Mouse (Mus musculus): ENCODE measurements around the gene Wsb1. TPM values are rescaled to one million over a fixed set of nuclear protein-coding genes. Genes with fewer than 3 reads are reported as not detected.
A peak's percentile ranks its signal among the peaks of the same experiment; 100 is the strongest.
"Not testable (repeated sequence)": the region's sequence is repeated elsewhere in the genome, so short reads cannot be mapped to it uniquely, and the experiment has no call there.

Gene Wsb1
- polyA plus RNA-seq, 1 experiment from 2014 or later: 38.0 TPM

DNA sequence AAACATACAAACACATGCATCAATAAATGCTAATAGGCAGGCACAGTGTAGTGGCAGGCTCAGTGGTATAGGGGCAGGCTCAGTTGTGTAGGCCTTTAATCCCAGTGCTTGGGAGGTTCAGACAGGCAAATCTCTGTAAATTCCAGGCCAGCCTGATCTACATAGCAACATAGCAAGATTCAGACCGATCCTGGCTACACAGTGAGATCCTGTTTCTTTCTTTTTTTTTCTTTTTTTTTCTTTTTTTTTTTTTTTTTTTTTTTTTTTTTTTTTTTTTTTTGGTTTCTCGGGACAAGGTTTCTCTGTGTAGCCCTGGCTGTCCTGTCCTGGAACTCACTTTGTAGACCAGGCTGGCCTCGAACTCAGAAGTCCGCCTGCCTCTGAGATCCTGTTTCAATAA lies 5.7 kb upstream of the Wsb1 start:
- H3K4me2 ChIP-seq; H3K27me3 ChIP-seq; DNase-seq; H3K27ac ChIP-seq; H3K4me3 ChIP-seq (replicated peaks); H3K9me3 ChIP-seq (replicated peaks); H3K9ac ChIP-seq; H3K36me3 ChIP-seq; ATAC-seq (ENCODE audit: low read depth): not testable (repeated sequence)
- WGBS (ENCODE audit: insufficient replicate concordance): 67% methylated on average over 4 of the region's 4 CpGs
- peaks cover 17% of the 10 kb centered on the region for H3K4me1 ChIP-seq (replicated peaks)

DNA sequence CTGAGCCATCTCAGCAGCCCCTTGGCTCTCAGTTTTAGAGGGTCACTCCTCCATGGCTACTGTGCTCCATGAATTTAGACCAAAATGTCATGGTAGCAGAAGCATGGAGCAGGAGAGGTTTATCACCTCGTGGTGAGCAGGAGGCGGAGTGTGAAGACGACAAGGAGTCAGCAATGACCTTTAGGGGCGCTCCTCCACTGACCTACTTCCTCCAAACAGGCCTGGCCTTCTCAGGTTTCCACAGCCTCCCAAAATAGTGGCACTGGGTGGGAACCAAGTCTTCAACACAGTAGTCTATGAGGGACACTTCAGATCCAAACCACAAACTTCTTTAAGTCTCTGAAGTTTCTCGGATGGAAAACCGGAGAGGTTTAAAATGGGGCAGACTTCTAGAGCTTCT lies 4.3 kb upstream of the Wsb1 start:
- Histone ChIP-seq H3K27me3 (no peaks in the 10 kb centered on the region), H3K4me3 (replicated peaks) (no peak overlapping the region), H3K27ac (no peak overlapping the region), H3K36me3 (no peaks in the 10 kb centered on the region), H3K9ac (no peak overlapping the region), H3K9me3 (replicated peaks) (no peaks in the 10 kb centered on the region), H3K4me2 (no peak overlapping the region), H3K4me1 (replicated peaks) (peaks cover 22% of the 10 kb centered on the region)
- WGBS (ENCODE audit: insufficient replicate concordance): 63% methylated on average over 6 of the region's 6 CpGs
- no peak for DNase-seq
- no peak for ATAC-seq (ENCODE audit: low read depth)

DNA sequence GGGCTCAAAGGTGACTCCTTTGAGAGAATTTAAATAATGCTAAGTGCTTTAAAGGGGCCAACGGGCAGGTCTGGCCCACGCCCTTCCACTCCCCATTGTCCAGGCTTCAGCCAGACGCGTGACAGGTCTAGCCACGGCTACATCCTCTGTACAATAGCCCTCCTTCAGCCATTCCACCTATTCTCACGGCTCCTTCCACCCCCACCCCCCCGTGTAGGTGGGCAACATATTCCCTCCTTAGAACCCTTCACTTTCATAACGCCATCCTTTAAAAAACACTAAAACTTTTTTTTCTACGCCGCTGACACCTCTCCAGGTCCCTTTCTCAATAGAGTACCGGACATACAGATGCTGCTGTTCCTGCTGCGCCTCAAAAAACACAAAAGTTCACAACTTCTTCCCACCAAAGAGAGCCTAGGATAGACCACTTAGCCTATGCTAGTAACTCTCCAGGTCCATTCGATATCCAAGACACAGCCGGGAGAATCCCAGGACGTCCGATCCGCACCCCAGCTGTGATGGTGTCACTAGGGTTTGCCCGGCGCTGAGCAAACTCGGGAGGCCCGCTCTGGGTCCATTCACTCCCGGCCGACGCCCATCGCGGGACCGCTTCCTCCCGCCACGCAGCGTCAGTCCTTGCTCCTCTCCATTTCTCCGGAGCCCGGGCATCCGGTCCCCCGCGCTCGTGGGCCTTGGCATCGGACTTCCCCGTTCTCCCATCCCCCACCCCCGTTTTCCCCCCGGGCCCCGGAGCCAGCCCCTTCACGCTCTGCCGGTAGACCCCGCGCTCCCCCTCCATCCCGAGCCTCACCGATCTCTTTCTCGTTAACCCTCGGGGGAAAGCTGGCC lies 705 bp downstream of the Wsb1 start:
- peaks cover 24% of the 10 kb centered on the region for H3K36me3 ChIP-seq
- peak overlapping the region; percentile 89 for H3K4me2 ChIP-seq
- H3K27me3 ChIP-seq: no peaks in the 10 kb centered on the region
- H3K9me3 ChIP-seq (replicated peaks): no peaks in the 10 kb centered on the region
- ATAC-seq (ENCODE audit: low read depth) (peak; percentile 81), DNase-seq (peak; percentile 46)
- under 1% methylated on average over 49 of the region's 49 CpGs for WGBS (ENCODE audit: insufficient replicate concordance)
- H3K4me3 ChIP-seq (replicated peaks): peak overlapping the region; percentile 94
- H3K27ac ChIP-seq: peak overlapping the region; percentile 90
- H3K9ac ChIP-seq: peak overlapping the region; percentile 96
- peaks cover 44% of the 10 kb centered on the region for H3K4me1 ChIP-seq (replicated peaks)

DNA sequence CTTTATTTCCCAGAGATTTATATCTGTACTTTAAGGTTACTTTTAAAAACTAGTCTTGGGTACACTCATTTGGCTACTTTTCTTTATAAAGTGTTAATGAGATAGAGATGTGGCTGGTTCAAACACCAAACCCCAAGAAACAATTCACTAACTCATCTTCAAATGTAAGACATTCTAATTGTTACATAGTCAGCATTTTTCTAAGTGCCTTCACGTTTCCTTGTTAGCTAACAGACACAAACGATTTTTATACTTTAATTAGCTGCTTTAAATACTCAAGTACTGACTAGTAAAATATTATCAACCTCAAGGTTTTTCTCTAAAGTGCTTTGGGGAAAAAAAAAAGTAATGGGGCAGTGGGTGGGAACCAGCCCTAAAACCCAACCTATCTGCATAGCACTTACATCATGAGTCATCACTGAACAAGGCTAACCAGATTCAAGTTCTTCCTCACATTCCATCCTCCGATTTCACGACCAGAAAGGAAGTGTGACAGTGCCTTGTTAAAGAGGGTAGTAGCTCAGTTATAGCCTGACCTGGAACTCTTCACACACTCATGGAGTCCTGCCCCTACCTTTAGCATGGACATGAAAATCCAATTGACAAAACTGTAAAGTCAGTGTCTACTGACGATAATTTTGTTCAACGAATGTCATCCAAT lies 1.5 kb downstream of the Wsb1 start:
- H3K36me3 ChIP-seq: peaks cover 29% of the 10 kb centered on the region
- H3K4me2 ChIP-seq: peak overlapping the region; percentile 89
- ATAC-seq (ENCODE audit: low read depth): no peak
- 15% methylated on average over 6 of the region's 6 CpGs for WGBS (ENCODE audit: insufficient replicate concordance)
- no peaks in the 10 kb centered on the region for H3K27me3 ChIP-seq
- peak overlapping the region; percentile 90 for H3K27ac ChIP-seq
- H3K9me3 ChIP-seq (replicated peaks): no peaks in the 10 kb centered on the region
- peak overlapping the region; percentile 94 for H3K4me3 ChIP-seq (replicated peaks)
- DNase-seq: no peak
- peak overlapping the region; percentile 96 for H3K9ac ChIP-seq
- peaks cover 41% of the 10 kb centered on the region for H3K4me1 ChIP-seq (replicated peaks)

DNA sequence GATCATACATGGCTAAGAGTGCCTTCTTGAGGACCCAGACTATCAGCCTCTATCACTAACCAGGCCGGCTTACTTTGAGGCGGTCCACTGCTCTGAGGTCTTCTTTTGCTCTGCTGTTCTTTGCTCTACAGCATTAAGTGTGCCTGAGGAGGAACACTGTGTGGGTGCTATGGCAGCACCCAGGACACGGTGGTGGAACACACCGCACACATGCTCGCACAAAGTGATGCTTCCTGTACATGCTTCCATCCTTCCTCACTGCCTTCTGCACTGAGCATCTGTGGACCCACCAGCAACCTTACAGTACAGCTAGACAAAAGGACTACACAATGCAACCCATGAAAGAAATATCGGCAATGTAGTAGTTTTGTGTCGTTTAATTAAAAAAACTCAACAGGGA lies 15.4 kb downstream of the Wsb1 start:
- peaks cover 54% of the 10 kb centered on the region for H3K36me3 ChIP-seq
- DNase-seq (no peak), ATAC-seq (ENCODE audit: low read depth) (no peak)
- WGBS (ENCODE audit: insufficient replicate concordance): 92% methylated on average over 7 of the region's 7 CpGs
- H3K4me3 ChIP-seq (replicated peaks): no peak overlapping the region
- no peaks in the 10 kb centered on the region for H3K4me1 ChIP-seq (replicated peaks)
- H3K9me3 ChIP-seq (replicated peaks): no peaks in the 10 kb centered on the region
- no peak overlapping the region for H3K27ac ChIP-seq
- H3K4me2 ChIP-seq: no peak overlapping the region
- H3K27me3 ChIP-seq: no peaks in the 10 kb centered on the region
- H3K9ac ChIP-seq: no peak overlapping the region

DNA sequence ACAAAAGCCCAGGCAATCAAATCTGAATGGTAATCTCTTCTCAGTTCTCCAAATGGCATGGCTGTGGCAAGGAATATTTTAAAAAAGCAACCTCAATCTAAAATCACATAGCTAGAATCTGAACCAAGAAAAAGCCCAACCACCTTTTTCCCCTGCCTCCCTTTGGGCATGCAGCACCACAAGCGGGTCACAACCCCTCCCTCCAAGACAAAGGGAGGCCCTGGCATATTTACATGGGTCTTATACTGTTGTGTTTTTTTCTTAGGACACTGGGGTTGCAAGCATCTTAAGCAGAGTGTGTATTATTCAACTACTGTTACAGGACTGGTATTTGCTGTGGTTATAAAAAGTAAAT lies 16.1 kb downstream of the Wsb1 start:
- Histone ChIP-seq H3K36me3 (peaks cover 50% of the 10 kb centered on the region), H3K27me3 (no peaks in the 10 kb centered on the region), H3K9ac (no peak overlapping the region), H3K4me3 (replicated peaks) (no peak overlapping the region), H3K27ac (no peak overlapping the region), H3K4me1 (replicated peaks) (no peaks in the 10 kb centered on the region), H3K4me2 (no peak overlapping the region), H3K9me3 (replicated peaks) (no peaks in the 10 kb centered on the region)
- ATAC-seq (ENCODE audit: low read depth) (no peak), DNase-seq (no peak)
- 61% methylated on average over 1 of the region's 1 CpGs for WGBS (ENCODE audit: insufficient replicate concordance)

DNA sequence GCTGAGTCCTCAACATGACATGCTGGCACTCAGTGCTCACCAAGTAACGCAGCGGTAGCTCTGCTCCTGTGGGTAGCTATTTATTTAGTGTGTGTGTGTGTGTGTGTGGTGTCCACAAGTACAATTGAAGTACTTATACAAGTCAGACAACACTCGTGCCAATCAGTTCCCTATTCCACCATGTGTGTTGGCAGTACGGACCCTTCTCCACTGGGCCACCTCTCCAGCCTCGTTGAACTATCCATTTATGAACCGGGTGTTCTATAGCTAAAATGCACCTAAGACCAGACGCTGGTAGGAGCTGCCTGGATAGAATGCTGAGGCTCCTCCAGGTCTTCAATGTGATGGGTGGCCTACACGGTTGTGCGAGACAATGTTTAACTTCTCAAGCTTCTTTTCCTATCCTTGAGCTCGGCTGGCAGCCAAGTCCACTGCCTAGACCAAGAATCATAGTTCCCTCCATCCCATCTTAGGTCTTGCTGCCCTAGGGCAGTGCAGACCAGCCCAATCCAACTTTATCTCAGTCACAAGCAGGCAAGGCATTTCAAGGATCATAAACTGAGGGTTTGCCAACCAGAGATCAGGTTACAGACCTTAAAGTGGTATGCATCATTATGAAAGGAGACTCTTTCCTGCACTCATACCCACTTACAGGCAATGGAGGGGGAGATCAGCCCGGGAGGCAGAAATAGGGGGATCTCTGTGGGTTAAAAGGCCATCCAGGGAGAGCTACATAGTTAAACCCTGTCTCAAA lies 16.6 kb downstream of the Wsb1 start:
- peaks cover 45% of the 10 kb centered on the region for H3K36me3 ChIP-seq
- WGBS (ENCODE audit: insufficient replicate concordance): 87% methylated on average over 11 of the region's 11 CpGs
- ATAC-seq (ENCODE audit: low read depth) (no peak), DNase-seq (no peak)
- no peaks in the 10 kb centered on the region for H3K9me3 ChIP-seq (replicated peaks)
- H3K4me2 ChIP-seq: no peak overlapping the region
- no peak overlapping the region for H3K4me3 ChIP-seq (replicated peaks)
- H3K27me3 ChIP-seq: no peaks in the 10 kb centered on the region
- no peak overlapping the region for H3K9ac ChIP-seq
- H3K27ac ChIP-seq: no peak overlapping the region
- no peaks in the 10 kb centered on the region for H3K4me1 ChIP-seq (replicated peaks)

DNA sequence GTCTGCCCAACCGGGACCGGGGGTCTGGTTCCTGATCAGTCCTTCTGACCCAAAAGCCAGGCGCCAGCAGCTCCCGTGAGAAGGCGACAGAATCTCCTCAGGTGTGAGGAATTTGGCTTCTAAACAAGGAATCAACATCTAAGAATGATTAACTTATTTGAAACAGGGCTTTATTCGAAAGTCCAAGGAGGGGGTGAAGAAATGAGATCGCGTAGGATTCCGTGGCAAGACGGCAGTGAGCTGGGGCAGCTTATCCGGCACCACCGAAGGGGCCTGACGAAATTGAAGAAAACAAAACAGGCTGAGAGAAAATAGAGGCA lies 24.3 kb downstream of the Wsb1 start:
- WGBS (ENCODE audit: insufficient replicate concordance): 78% methylated on average over 13 of the region's 13 CpGs
- no peak for ATAC-seq (ENCODE audit: low read depth)
- Histone ChIP-seq H3K27me3 (no peaks in the 10 kb centered on the region), H3K9ac (no peak overlapping the region), H3K4me1 (replicated peaks) (no peaks in the 10 kb centered on the region), H3K9me3 (replicated peaks) (no peaks in the 10 kb centered on the region), H3K27ac (no peak overlapping the region), H3K4me3 (replicated peaks) (no peak overlapping the region), H3K36me3 (no peaks in the 10 kb centered on the region), H3K4me2 (no peak overlapping the region)
- DNase-seq: no peak

DNA sequence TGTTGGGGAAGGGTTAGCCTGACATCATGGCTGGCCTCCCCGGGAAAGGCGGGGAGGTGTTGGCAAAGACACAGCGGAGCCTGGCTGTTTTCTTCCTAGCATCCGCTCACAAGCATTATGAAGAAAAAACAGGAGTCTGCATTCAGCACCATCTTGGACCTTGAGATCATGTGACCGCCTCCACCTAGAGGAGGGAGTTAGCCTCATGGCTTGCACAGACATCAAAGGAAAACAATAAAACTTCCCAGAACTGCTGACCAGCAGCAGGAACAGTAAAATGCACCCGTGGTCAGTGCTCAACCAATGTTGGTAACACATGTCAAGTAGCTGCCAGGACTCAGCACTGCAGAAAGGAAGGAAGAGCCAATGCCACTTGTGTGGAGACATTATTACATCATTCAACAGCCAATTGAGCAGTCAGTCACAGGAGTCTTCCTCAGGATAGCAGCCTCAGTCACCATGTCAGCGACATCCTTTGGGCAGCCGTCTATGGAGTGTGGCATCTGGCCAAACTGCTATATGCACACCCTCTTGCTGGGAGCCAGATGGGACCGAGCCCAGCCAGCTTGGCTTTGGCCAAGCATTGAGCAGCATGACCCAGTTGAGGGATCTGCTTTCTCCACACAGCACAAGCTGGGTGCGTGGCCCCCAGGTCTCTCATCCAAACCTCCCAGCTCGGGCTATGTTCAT lies 24.8 kb downstream of the Wsb1 start:
- Histone ChIP-seq H3K27me3 (no peaks in the 10 kb centered on the region), H3K4me2 (no peak overlapping the region), H3K36me3 (no peaks in the 10 kb centered on the region), H3K9ac (no peak overlapping the region), H3K4me1 (replicated peaks) (peaks cover 4% of the 10 kb centered on the region), H3K27ac (no peak overlapping the region), H3K9me3 (replicated peaks) (no peaks in the 10 kb centered on the region), H3K4me3 (replicated peaks) (no peak overlapping the region)
- DNase-seq: no peak
- no peak for ATAC-seq (ENCODE audit: low read depth)
- 71% methylated on average over 11 of the region's 11 CpGs for WGBS (ENCODE audit: insufficient replicate concordance)

DNA sequence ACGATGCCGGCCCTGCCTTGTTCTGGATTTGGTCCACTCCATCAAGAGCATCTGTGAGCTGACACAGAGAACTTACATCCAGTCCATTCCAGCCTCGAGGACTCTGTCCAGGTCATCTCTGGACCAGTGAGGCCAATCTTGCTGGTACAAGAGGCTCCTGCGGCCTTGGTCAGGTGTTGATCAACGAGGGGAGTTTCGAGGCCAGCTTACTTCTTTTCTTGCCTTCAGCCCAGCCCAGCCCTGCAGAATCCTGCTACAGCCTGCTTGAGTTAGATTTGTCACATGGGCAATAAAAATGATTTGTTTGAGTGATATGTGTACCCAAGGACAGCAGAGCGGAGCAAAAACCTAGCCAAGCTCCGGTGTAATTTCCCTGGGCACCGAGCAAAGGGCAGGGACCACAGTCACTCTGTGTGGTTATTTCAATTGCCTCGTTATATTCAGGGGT lies 25.4 kb downstream of the Wsb1 start:
- no peak overlapping the region for H3K4me3 ChIP-seq (replicated peaks)
- H3K4me1 ChIP-seq (replicated peaks): peaks cover 10% of the 10 kb centered on the region
- H3K4me2 ChIP-seq: no peak overlapping the region
- no peaks in the 10 kb centered on the region for H3K36me3 ChIP-seq
- no peak for ATAC-seq (ENCODE audit: low read depth)
- no peaks in the 10 kb centered on the region for H3K9me3 ChIP-seq (replicated peaks)
- H3K27ac ChIP-seq: no peak overlapping the region
- no peak for DNase-seq
- H3K27me3 ChIP-seq: no peaks in the 10 kb centered on the region
- no peak overlapping the region for H3K9ac ChIP-seq
- WGBS (ENCODE audit: insufficient replicate concordance): 72% methylated on average over 10 of the region's 10 CpGs

DNA sequence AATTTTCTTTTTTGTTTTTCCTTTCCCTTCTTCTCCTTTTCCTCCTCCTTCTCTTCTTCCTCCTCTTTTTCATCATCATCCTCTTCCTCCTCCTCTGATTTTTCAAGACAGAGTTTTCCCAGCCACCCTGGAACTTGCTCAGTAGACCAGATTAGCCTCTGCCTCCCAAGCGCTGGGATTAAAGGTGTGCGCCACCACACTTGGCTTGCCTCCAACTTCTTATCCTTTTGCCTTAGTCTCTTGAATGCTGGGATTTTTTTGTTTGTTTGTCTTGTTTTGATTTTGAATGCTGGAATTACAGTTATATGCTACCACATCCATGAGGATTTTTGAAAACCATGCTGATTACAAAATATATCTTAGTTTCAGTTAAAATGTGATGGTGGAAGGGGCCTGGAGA lies 26.4 kb downstream of the Wsb1 start:
- Histone ChIP-seq H3K9ac (no peak overlapping the region), H3K27ac (no peak overlapping the region), H3K27me3 (no peaks in the 10 kb centered on the region), H3K4me2 (no peak overlapping the region), H3K9me3 (replicated peaks) (no peaks in the 10 kb centered on the region), H3K36me3 (no peaks in the 10 kb centered on the region), H3K4me1 (replicated peaks) (peaks cover 13% of the 10 kb centered on the region), H3K4me3 (replicated peaks) (no peak overlapping the region)
- no peak for DNase-seq
- no peak for ATAC-seq (ENCODE audit: low read depth)
- WGBS (ENCODE audit: insufficient replicate concordance): 88% methylated on average over 2 of the region's 2 CpGs
